Mouse (Mus musculus) stomach, embryonic 14.5 days (tissue): ENCODE measurements at regions not wholly inside any gene's neighbourhood (a gene's known extent, or its start where the extent isn't known, plus 50 kb on each side); places are given as distances from the start of the nearest gene placed in this dataset.

Experiments
- ATAC-seq: fragments of 200-750 bp; cut with Nextera tagmentation; 2 replicates; pipeline ENCODE4 v1.8.0; 2017; ENCODE audit warnings: low read depth, moderate TSS enrichment; ENCODE audit not compliant: insufficient number of reproducible peaks, insufficient read depth, low FRiP score
- H3K27ac ChIP-seq: fragments of 300-500 bp; sonication (generic); 2 replicates; pipeline ENCODE4 v1.5.1; 2014; ENCODE audit warnings: mild to moderate bottlenecking, low read length, moderate library complexity, mixed read lengths
- H3K27me3 ChIP-seq: fragments of 300-500 bp; sonication (generic); 2 replicates; pipeline ENCODE4 v1.6.1; 2014; ENCODE audit warnings: low read length, control low read depth, mixed read lengths; ENCODE audit not compliant: control insufficient read depth, insufficient read depth
- H3K36me3 ChIP-seq: fragments of 300-500 bp; sonication (generic); 2 replicates; pipeline ENCODE4 v1.6.1; 2014; ENCODE audit warnings: mild to moderate bottlenecking, control low read depth, low read length, moderate library complexity, mixed read lengths; ENCODE audit not compliant: control insufficient read depth, insufficient read depth
- H3K4me1 ChIP-seq: fragments of 300-500 bp; sonication (generic); 2 replicates; pipeline ENCODE4 v1.6.1; 2014; ENCODE audit warnings: low read length, control low read depth, mixed read lengths; ENCODE audit not compliant: control insufficient read depth, insufficient read depth
- H3K4me2 ChIP-seq: fragments of 300-500 bp; sonication (generic); replicated peaks from 2 replicates; pipeline ENCODE4 v1.6.1; 2014; ENCODE audit warnings: low read depth, low read length, control low read depth
- H3K4me3 ChIP-seq: fragments of 300-500 bp; sonication (generic); 2 replicates; pipeline ENCODE4 v1.5.1; 2014; ENCODE audit warnings: low read depth, low read length, control low read depth
- H3K9ac ChIP-seq: fragments of 300-500 bp; sonication (generic); replicated peaks from 2 replicates; pipeline ENCODE4 v1.6.1; 2014; ENCODE audit warnings: low read depth, mild to moderate bottlenecking, control low read depth, low read length, moderate library complexity, mixed read lengths
- H3K9me3 ChIP-seq: fragments of 300-500 bp; sonication (generic); 2 replicates; pipeline ENCODE4 v1.6.1; 2016; ENCODE audit warnings: low read depth, low read length, control low read depth; ENCODE audit not compliant: control insufficient read depth
- WGBS: fragments of 180-500 bp; shearing (Covaris S2); extraction: QIAGEN DNeasy Blood & Tissue Kit; methylation state at CpG from one replicate; pipeline ENCODE4 v1.1.7; 2014; 5-methylcytosine and 5-hydroxymethylcytosine counted together

DNA sequence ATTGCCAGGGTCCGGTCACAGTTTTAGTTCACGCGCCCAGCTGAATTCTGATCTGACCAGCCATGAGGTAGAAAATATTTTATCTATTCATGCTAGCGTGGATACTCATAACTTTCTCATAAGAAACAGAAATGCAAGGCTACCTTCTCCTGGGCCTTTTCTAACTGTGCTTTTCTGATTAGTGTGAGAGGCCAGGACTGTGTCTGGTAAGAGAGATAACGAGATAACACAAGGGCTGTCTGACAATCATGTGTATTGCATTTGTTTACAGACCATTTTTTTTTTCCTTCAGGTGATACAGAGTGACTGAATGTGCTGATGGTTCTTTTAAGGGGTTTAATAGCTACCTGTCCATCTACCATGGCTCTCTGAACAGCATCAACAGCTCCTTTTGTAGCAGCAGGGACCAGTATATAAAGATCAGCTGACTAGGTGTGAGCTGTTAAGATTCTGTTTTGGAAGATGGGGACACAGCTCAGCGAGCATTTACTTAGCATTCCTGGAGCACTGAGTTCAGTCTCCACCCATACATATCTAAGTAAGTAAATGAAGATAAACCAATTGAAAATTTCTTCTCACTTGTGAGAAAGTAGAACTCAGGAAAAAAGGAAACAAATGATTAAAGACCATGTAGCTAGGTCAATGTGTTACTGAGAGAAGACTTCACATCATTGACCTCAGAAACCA, 109.0 kb upstream of the Nsun6 start:
- H3K36me3 ChIP-seq = no peaks in the 10 kb centered on the region
- no peaks in the 10 kb centered on the region for H3K27me3 ChIP-seq
- H3K9me3 ChIP-seq = no peaks in the 10 kb centered on the region
- H3K4me3 ChIP-seq = no peak overlapping the region
- no peaks in the 10 kb centered on the region for H3K4me1 ChIP-seq
- 84% methylated on average over 6 of the region's 6 CpGs for WGBS
- no peak; the same call in 1 of the 2 replicates for ATAC-seq
- no peak overlapping the region for H3K4me2 ChIP-seq
- no peak overlapping the region for H3K9ac ChIP-seq
- no peak overlapping the region for H3K27ac ChIP-seq

DNA sequence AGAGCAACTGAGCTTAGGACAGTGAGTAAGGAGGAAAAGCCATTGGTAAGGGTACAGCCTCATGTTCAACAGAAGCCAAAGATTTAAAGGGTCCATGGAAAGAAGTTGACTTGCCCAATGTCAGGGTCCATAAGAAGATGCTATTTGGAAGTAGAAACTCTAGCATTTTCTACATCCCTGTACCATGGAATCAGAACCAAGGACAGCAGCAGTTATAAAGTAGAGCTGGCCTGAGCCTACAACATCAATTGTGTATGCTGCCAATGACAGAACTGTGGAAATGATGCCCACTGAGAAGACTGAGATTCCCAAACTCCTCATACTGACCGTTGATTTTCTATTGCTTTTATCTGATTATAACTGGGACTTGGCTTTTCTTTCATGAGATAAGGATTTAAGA, 107.0 kb upstream of the Nsun6 start:
- 100% methylated on average over 1 of the region's 1 CpGs for WGBS
- ATAC-seq = no peak
- Histone ChIP-seq H3K27me3 (no peaks in the 10 kb centered on the region), H3K4me3 (no peak overlapping the region), H3K4me2 (no peak overlapping the region), H3K27ac (no peak overlapping the region), H3K4me1 (no peaks in the 10 kb centered on the region), H3K36me3 (no peaks in the 10 kb centered on the region), H3K9me3 (no peaks in the 10 kb centered on the region), H3K9ac (no peak overlapping the region)

DNA sequence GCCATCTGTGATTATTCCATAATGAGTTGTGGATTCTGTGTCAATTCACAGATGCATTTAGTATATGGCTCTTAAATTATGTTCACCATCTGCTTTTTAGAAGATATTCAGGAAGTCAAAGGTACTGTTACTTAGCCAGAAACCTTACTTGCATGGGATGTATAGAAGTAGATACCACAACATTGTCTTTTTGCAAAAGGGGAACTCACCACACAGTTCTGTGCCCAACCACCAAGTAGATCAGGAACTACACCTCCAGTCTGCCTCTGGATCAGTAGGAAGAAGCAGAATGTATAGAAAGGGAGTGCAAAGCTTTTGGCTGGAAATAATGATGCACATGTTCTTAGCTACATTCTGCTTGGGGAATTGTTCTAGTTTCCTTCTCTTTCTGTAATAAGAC, 102.8 kb upstream of the Nsun6 start:
- Histone ChIP-seq H3K36me3 (no peaks in the 10 kb centered on the region), H3K4me1 (no peaks in the 10 kb centered on the region), H3K4me3 (no peak overlapping the region), H3K4me2 (no peak overlapping the region), H3K27me3 (no peaks in the 10 kb centered on the region), H3K9me3 (no peaks in the 10 kb centered on the region), H3K9ac (no peak overlapping the region), H3K27ac (no peak overlapping the region)
- ATAC-seq = no peak

DNA sequence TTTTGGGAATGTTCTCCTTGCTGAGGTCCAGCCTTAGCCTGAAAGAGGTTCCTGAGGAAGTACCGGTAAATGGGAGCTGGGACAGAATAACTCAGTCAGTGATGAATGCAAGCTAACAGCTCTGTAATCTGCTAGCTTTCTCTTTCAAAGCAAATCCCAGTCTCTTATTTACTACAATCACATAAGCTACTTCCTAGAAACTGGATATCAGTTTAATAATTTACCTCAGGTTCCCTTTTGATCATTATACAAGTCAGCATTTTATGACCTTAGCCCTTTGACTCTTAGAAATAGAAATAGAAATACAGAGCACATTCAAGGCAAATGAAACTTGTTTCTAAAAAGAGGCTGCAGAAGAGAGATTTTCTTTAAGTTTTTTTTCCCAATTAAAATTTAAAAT, 96.0 kb upstream of the Nsun6 start:
- no peak overlapping the region for H3K27ac ChIP-seq
- no peaks in the 10 kb centered on the region for H3K27me3 ChIP-seq
- H3K4me3 ChIP-seq = no peak overlapping the region
- WGBS = 78% methylated on average over 1 of the region's 1 CpGs
- no peak overlapping the region for H3K9ac ChIP-seq
- H3K4me2 ChIP-seq = no peak overlapping the region
- no peaks in the 10 kb centered on the region for H3K9me3 ChIP-seq
- no peak for ATAC-seq
- H3K4me1 ChIP-seq = no peaks in the 10 kb centered on the region
- H3K36me3 ChIP-seq = no peaks in the 10 kb centered on the region

DNA sequence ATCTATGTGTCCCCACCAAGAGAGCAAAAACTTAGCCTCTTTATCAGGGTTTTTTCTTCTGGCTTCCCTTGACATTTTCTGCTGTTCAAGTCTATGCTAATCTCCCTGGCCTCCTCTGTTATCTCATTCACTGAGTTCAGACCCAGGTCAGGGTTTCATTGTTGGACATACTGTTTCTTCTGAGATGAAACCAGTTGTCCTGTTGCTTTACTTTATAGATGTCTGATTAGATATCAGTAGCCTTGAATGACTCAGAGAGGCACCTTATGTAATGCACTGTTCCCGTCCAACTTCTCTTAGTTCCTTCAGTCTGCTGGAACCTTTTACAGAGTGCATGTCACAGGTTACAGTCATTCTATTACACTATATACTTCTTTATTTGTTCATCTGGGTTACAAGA, 93.5 kb upstream of the Nsun6 start:
- Histone ChIP-seq H3K4me1 (no peaks in the 10 kb centered on the region), H3K27ac (no peak overlapping the region), H3K4me3 (no peak overlapping the region), H3K36me3 (no peaks in the 10 kb centered on the region), H3K9me3 (no peaks in the 10 kb centered on the region), H3K27me3 (no peaks in the 10 kb centered on the region), H3K9ac (no peak overlapping the region), H3K4me2 (no peak overlapping the region)
- ATAC-seq = peak; percentile 67; the same call in 1 of the 2 replicates
- 55% methylated on average over 1 of the region's 1 CpGs for WGBS

DNA sequence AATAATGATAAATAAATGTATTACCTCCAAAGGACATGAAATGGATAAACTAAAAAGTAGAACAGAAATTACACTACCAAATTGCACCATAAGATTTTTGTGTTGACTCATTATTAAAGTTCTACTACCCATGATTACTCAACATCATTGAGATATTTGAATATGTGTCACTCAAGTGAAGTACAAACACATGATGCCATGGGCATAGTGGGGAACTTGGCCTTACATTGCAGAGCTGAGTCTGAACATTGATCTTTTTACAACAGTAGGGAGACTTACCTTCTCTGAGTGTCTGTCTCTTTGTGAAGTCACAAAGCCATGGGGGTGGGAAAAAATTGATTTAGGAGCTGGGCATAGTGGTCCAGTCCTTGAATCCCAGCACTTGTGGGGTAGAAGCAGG, 92.1 kb upstream of the Nsun6 start:
- Histone ChIP-seq H3K4me3 (no peak overlapping the region), H3K4me1 (no peaks in the 10 kb centered on the region), H3K4me2 (no peak overlapping the region), H3K9me3 (no peaks in the 10 kb centered on the region), H3K27ac (no peak overlapping the region), H3K36me3 (no peaks in the 10 kb centered on the region), H3K27me3 (no peaks in the 10 kb centered on the region), H3K9ac (no peak overlapping the region)
- ATAC-seq = no peak

DNA sequence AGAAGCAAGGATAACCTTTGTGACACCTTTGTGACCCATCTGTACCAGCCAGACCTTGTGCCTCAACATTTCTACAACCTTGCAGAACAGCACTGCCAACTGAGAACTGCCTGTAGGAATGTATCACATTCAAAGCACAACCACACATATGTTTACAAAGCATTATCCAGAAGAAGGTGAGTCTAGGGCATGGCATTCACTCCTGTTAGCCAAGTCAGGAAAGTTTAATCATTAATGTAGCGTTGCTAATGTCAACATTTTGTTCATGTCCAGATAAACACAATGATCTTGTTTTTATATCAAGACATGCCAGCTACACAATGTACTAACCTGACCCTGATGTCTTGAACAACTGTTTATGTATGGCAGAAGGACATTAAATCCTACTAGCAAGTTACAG, 91.5 kb upstream of the Nsun6 start:
- Histone ChIP-seq H3K4me3 (no peak overlapping the region), H3K27me3 (no peaks in the 10 kb centered on the region), H3K36me3 (no peaks in the 10 kb centered on the region), H3K9ac (no peak overlapping the region), H3K4me1 (no peaks in the 10 kb centered on the region), H3K9me3 (no peaks in the 10 kb centered on the region), H3K27ac (no peak overlapping the region), H3K4me2 (no peak overlapping the region)
- 60% methylated on average over 1 of the region's 1 CpGs for WGBS
- ATAC-seq = 0 out of 2 replicates have a peak, but pooled peaks have one; percentile 47

DNA sequence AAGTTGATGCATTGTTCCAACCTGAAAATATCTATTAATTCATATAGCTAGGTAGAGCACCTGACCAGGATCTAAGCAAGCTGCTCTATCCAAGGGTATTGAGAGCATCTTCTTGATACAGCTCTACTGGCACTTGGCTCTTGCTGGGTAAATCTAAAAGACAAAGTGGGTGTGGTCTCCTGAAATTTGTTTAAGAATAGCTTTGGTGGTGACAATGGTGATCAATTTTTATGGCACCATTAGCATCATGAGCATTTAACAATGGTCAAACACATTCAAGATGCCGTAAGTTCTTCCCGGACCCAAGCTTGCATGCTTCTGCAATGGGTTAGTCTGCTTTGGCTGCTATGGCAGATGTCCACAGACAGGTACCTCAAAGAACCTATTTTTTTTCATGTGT, 89.9 kb upstream of the Nsun6 start:
- no peak overlapping the region for H3K9ac ChIP-seq
- no peaks in the 10 kb centered on the region for H3K9me3 ChIP-seq
- no peak overlapping the region for H3K4me3 ChIP-seq
- 91% methylated on average over 2 of the region's 2 CpGs for WGBS
- H3K27me3 ChIP-seq = no peaks in the 10 kb centered on the region
- no peak overlapping the region for H3K27ac ChIP-seq
- no peak for ATAC-seq
- H3K4me1 ChIP-seq = no peaks in the 10 kb centered on the region
- no peaks in the 10 kb centered on the region for H3K36me3 ChIP-seq
- no peak overlapping the region for H3K4me2 ChIP-seq

DNA sequence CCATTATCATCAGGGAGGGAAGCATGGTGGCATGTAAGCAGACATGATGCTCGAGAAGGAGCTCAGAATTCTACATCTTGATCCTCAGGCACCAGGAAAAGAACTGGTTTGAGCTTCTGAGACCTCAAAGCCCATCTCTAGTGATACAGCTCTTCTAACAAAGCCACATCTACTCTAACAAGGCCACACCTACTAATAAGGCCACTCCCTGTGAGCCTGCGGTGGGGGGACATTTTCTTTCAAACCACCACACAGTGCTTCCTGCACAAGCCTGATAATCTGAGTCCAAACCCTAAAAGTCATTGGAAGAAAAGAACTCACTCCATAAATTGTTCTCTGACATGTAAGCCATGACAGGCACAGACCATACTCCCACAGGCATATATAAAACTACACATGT, 85.0 kb upstream of the Nsun6 start:
- H3K27ac ChIP-seq = no peak overlapping the region
- WGBS = 86% methylated on average over 2 of the region's 2 CpGs
- no peak overlapping the region for H3K4me3 ChIP-seq
- no peak overlapping the region for H3K4me2 ChIP-seq
- H3K36me3 ChIP-seq = no peaks in the 10 kb centered on the region
- H3K9ac ChIP-seq = no peak overlapping the region
- no peak for ATAC-seq
- no peaks in the 10 kb centered on the region for H3K27me3 ChIP-seq
- no peaks in the 10 kb centered on the region for H3K4me1 ChIP-seq
- no peaks in the 10 kb centered on the region for H3K9me3 ChIP-seq
